Mouse (Mus musculus) midbrain, embryonic 10.5 days (tissue): ENCODE measurements around the gene Gas2. TPM values are rescaled to one million over a fixed set of nuclear protein-coding genes. Genes with fewer than 3 reads are reported as not detected.

Experiments
- polyA plus RNA-seq: library from polyadenylated mRNA; unstranded; fragments of >200 nt; fragmentation: Nextera tagmentation; extraction: Ambion mirVana; gene quantifications from 2 replicates; pipeline ENCODE4 v1.2.1, GENCODE M21; 2016

The Gas2 gene
- polyA plus RNA-seq, 1 experiment from 2014 or later, result 20.2 TPM

Other genes with a start within 250 kb of the Gas2 start
- gene Slc17a6, start 240.0 kb upstream of the Gas2 start, polyA plus RNA-seq, result 6.6 and 15.8 TPM in 2 replicates
- gene Fancf, start 252 bp downstream of the Gas2 start, polyA plus RNA-seq, result 7.0 and 10.1 TPM in 2 replicates
- gene Svip, start 144.0 kb downstream of the Gas2 start, polyA plus RNA-seq, result 7.0 and 10.0 TPM in 2 replicates
- not detected in 2 replicates for gene 1700015G11Rik, start 153.7 kb downstream of the Gas2 start, polyA plus RNA-seq